Mouse (Mus musculus) erythroblast, embryonic 14.5 days (primary cell): ENCODE measurements around the gene Slc15a5. TPM values are rescaled to one million over a fixed set of nuclear protein-coding genes. Genes with fewer than 3 reads are reported as not detected.

ENCODE experiments used
- H3K27me3 ChIP-seq: 2 replicates; pipeline ENCODE4 v1.6.1; 2012; ENCODE audit warnings: inconsistent platforms; ENCODE audit not compliant: control insufficient read depth
- H3K36me3 ChIP-seq: 2 replicates; pipeline ENCODE4 v1.6.1; 2012; ENCODE audit warnings: mild to moderate bottlenecking, inconsistent platforms; ENCODE audit not compliant: control insufficient read depth
- H3K4me1 ChIP-seq: 2 replicates; pipeline ENCODE4 v1.6.1; 2012; ENCODE audit warnings: inconsistent platforms; ENCODE audit not compliant: control insufficient read depth
- H3K4me3 ChIP-seq: replicated peaks from 2 replicates; pipeline ENCODE3; 2012; ENCODE audit warnings: moderate library complexity, mild to moderate bottlenecking, inconsistent platforms
- H3K9me3 ChIP-seq: 2 replicates; pipeline ENCODE4 v1.6.1; 2012; ENCODE audit warnings: low read length, inconsistent platforms, mixed read lengths; ENCODE audit not compliant: control insufficient read depth
- GATA1 ChIP-seq: IDR thresholded peaks from 2 replicates; pipeline ENCODE4 v1.6.1; 2012; ENCODE audit warnings: low read length, inconsistent platforms, mixed read lengths
- TAL1 ChIP-seq: IDR thresholded peaks from 3 replicates; pipeline ENCODE4 v1.6.1; 2012; ENCODE audit warnings: low read length, inconsistent platforms, mixed read lengths
- polyA plus RNA-seq: library from polyadenylated mRNA; stranded (reverse); fragments of >175 nt; gene quantifications from 2 replicates; pipeline ENCODE4 v1.2.3, GENCODE M21; 2012

Slc15a5 gene
- polyA plus RNA-seq, 1 experiment, result not detected

- Histone ChIP-seq H3K36me3 (no peaks in the 10 kb centered on the region), H3K4me3 (no peak overlapping the region), H3K27me3 (no peaks in the 10 kb centered on the region), H3K4me1 (no peaks in the 10 kb centered on the region), H3K9me3 (peaks cover 29% of the 10 kb centered on the region)
- no peak for TF ChIP-seq GATA1
- TF ChIP-seq TAL1, result no peak
Observed at GRCm38 (mm10) chr6:137980413-137980812, 99.3 kb downstream of the Slc15a5 start.

DNA sequence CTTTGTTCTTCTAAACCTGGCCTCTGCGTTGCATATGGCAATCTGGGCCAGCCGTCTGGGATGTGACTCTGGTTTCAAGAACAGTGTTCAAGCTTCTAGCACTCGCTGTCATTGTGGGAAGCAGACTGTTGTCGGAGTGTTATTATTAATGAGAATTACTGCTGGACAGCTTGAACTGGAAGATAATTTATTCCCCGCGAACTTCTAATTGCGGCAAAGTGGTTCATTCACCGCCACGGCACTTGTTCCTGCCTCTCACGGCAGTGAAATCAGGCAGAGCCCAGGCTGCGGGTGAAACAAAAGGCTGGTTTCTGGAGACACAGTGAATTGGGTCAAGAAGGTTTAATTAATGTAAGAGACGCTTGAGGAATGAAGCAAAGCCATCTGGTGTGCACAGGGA is 99.9 kb downstream of the Slc15a5 start:
- H3K36me3 ChIP-seq, result no peaks in the 10 kb centered on the region
- TF ChIP-seq TAL1 (no peak), GATA1 (no peak)
- H3K27me3 ChIP-seq, result no peaks in the 10 kb centered on the region
- no peaks in the 10 kb centered on the region for H3K4me1 ChIP-seq
- peaks cover 33% of the 10 kb centered on the region for H3K9me3 ChIP-seq
- no peak overlapping the region for H3K4me3 ChIP-seq

DNA sequence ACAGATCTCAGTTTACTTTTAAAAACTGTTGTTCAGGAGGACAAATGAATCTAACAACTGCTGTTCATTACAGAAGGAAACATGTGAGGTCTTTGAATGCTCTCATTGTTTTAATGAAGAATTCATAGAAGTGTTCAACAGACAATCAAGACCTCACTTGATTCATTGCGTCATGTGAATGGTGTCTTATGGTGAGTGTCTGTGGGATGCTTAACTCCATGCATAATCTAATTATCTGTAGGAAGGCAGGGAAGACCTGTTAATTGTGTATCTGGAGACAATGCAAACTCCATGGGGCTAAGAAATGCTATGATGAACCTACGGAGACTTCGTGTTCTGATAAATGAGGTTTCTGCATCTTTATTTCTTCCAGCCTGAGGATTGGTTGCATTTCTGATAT is 103.7 kb downstream of the Slc15a5 start:
- Histone ChIP-seq H3K36me3 (no peaks in the 10 kb centered on the region), H3K4me3 (no peak overlapping the region), H3K9me3 (peaks cover 30% of the 10 kb centered on the region), H3K4me1 (no peaks in the 10 kb centered on the region), H3K27me3 (no peaks in the 10 kb centered on the region)
- no peak for TF ChIP-seq GATA1
- TF ChIP-seq TAL1, result no peak

DNA sequence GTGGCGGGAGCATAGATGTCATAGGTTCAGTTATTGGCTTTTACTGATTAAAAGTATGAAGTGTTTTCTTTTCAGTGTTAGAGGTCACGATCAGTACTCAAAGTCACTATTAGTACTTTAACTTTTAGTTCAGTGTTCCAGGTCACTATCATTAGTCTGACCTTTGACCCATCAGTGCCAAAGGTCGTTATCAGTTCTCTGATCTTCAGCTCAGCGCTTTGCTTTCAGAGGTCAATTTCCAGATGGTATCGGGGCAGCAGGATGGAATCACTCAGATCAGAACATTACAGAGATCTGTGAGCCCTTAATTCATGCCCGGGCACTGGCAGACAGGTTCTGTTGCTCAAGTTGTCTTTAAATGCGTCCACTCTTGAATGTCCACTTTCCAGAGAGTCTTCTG is 116.0 kb downstream of the Slc15a5 start:
- Histone ChIP-seq H3K4me3 (no peak overlapping the region), H3K9me3 (peaks cover 16% of the 10 kb centered on the region; the same call in 1 of the 2 replicates), H3K4me1 (no peaks in the 10 kb centered on the region), H3K36me3 (no peaks in the 10 kb centered on the region), H3K27me3 (no peaks in the 10 kb centered on the region)
- no peak for TF ChIP-seq GATA1
- no peak for TF ChIP-seq TAL1

GRCm38 (mm10) chr6:137962836-137963235 is 116.9 kb downstream of the Slc15a5 start:
- no peaks in the 10 kb centered on the region for H3K27me3 ChIP-seq
- no peaks in the 10 kb centered on the region for H3K4me1 ChIP-seq
- no peak overlapping the region for H3K4me3 ChIP-seq
- TF ChIP-seq TAL1 (no peak), GATA1 (no peak)
- H3K9me3 ChIP-seq, result peaks cover 19% of the 10 kb centered on the region; the same call in 1 of the 2 replicates
- H3K36me3 ChIP-seq, result no peaks in the 10 kb centered on the region

- Histone ChIP-seq H3K9me3 (peaks cover 15% of the 10 kb centered on the region), H3K36me3 (no peaks in the 10 kb centered on the region), H3K4me3 (no peak overlapping the region), H3K4me1 (no peaks in the 10 kb centered on the region), H3K27me3 (no peaks in the 10 kb centered on the region)
- TF ChIP-seq TAL1, result no peak
- TF ChIP-seq GATA1, result no peak
Observed at GRCm38 (mm10) chr6:137960023-137960778, 119.5 kb downstream of the Slc15a5 start.

GRCm38 (mm10) chr6:137957630-137958029 is 122.1 kb downstream of the Slc15a5 start:
- no peaks in the 10 kb centered on the region for H3K27me3 ChIP-seq
- peaks cover 17% of the 10 kb centered on the region for H3K9me3 ChIP-seq
- TF ChIP-seq TAL1, result no peak
- TF ChIP-seq GATA1, result no peak
- H3K4me1 ChIP-seq, result no peaks in the 10 kb centered on the region
- H3K36me3 ChIP-seq, result no peaks in the 10 kb centered on the region
- no peak overlapping the region for H3K4me3 ChIP-seq

- peaks cover 14% of the 10 kb centered on the region for H3K9me3 ChIP-seq
Observed at GRCm38 (mm10) chr6:137956783-137957429, 122.8 kb downstream of the Slc15a5 start.

DNA sequence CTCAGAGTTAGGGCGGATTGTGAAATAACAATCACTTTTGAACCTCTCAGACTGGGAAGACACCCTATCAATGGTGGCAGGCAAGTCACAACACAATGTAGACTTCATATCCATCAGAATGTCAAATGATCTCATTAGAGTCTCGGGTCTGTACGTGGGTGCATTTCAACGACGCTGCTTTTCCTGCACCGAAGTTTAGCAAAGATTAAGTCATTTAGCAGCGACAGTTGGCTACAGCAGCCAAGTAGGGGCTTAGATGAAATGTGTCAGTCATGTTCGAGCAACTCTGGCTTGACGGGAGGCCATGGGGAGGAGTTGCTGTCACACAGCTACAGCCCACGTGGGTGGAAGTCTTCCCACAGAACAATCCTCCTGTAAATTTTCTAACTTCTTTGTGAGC is 133.2 kb downstream of the Slc15a5 start:
- Histone ChIP-seq H3K36me3 (no peaks in the 10 kb centered on the region), H3K9me3 (peaks cover 31% of the 10 kb centered on the region), H3K4me3 (no peak overlapping the region)

More at GRCm38 (mm10) chr6:137956783-137957429, 122.8 kb downstream of the Slc15a5 start:
- Histone ChIP-seq H3K36me3 (no peaks in the 10 kb centered on the region), H3K4me1 (no peaks in the 10 kb centered on the region), H3K4me3 (no peak overlapping the region), H3K27me3 (no peaks in the 10 kb centered on the region)
- TF ChIP-seq GATA1, result no peak
- no peak for TF ChIP-seq TAL1

More for the DNA sequence above, 133.2 kb downstream of the Slc15a5 start:
- TF ChIP-seq TAL1 (no peak), GATA1 (no peak)
- no peaks in the 10 kb centered on the region for H3K27me3 ChIP-seq
- no peaks in the 10 kb centered on the region for H3K4me1 ChIP-seq
